Mouse (Mus musculus) bone marrow macrophage, adult 2 months (primary cell): ENCODE data around the gene Dusp6.

Source experiments
- CTCF ChIP-seq: IDR thresholded peaks from 2 replicates; pipeline ENCODE4 v1.5.1; 2012; ENCODE audit warnings: low read depth, mild to moderate bottlenecking, low read length, moderate library complexity
- POLR2A ChIP-seq: IDR thresholded peaks from 2 replicates; pipeline ENCODE4 v1.6.1; 2012; ENCODE audit warnings: mild to moderate bottlenecking, low read depth, low read length, borderline replicate concordance

GRCm38 (mm10) chr10:99263419-99264221 lies 589 bp downstream of the Dusp6 start:
- TF ChIP-seq CTCF = no peak
- TF ChIP-seq POLR2A = no peak
